Mouse (Mus musculus) testis, adult 2 months (tissue): ENCODE data around the gene Lrrc23.
"Not testable (repeated sequence)": the region's sequence is repeated elsewhere in the genome, so short reads cannot be mapped to it uniquely, and the experiment has no call there.

Experiments used
- CTCF ChIP-seq: fragments of 200-500 bp; IDR thresholded peaks from 2 replicates; pipeline ENCODE4 v1.5.1; 2012; ENCODE audit warnings: low read depth, mild to moderate bottlenecking, inconsistent platforms, low read length, moderate library complexity; ENCODE audit not compliant: control insufficient read depth, insufficient read depth, insufficient replicate concordance
- POLR2A ChIP-seq: fragments of 200-500 bp; IDR thresholded peaks from 2 replicates; pipeline ENCODE4 v1.6.1; 2012; ENCODE audit warnings: low read depth, mild to moderate bottlenecking, inconsistent platforms, low read length, moderate library complexity; ENCODE audit not compliant: control insufficient read depth

DNA sequence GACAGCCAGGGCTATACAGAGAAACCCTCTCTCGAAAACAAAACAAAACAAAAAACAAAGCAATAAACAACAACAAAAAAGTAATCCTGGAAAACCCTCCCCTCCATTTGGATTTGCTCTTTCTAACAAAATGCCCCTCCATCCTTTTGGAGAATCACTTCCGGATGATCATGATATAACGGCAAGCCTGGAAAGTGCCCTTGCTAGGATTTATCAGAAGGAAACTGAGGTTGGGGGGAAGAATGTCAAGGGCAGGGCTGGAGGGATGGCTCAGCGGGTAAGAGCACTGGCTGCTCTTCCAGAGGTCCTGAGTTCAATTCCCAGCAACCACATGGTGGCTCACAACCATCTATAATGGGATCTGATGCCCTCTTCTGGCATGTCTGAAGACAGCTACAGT, 24.2 kb upstream of the Lrrc23 start:
- not testable (repeated sequence) for TF ChIP-seq POLR2A, CTCF
